Mouse (Mus musculus) myocyte (in vitro differentiated cells): Measurements from ENCODE around the gene Ankrd6.

Source experiments
- CEBPB ChIP-seq: IDR thresholded peaks from 2 replicates; pipeline ENCODE4 v1.6.1; 2011; ENCODE audit warnings: mild to moderate bottlenecking, moderate library complexity; ENCODE audit not compliant: poor library complexity, insufficient read depth, severe bottlenecking
- E2F4 ChIP-seq: IDR thresholded peaks from one replicate; pipeline ENCODE4 v1.6.1; 2011; ENCODE audit warnings: mild to moderate bottlenecking, control low read depth, moderate library complexity; ENCODE audit not compliant: insufficient read depth
- MAX ChIP-seq: IDR thresholded peaks from one replicate; pipeline ENCODE4 v1.6.1; 2011; ENCODE audit warnings: low read depth, mild to moderate bottlenecking, control low read depth
- MYOG ChIP-seq, 3 experiments: IDR thresholded peaks; one replicate each; pipeline ENCODE4 v1.6.1; 2011; ENCODE audit warnings: control low read depth in 2 of 3, low read depth in 2 of 3, mild to moderate bottlenecking in 2 of 3; ENCODE audit not compliant: insufficient read length in 2 of 3, control insufficient read depth in 1 of 3, insufficient read depth in 1 of 3
- POLR2A ChIP-seq: IDR thresholded peaks from one replicate; pipeline ENCODE4 v1.6.1; 2011; ENCODE audit warnings: low read depth, mild to moderate bottlenecking, control low read depth, moderate library complexity; ENCODE audit not compliant: insufficient read length
- SRF ChIP-seq: IDR thresholded peaks from one replicate; pipeline ENCODE4 v1.6.1; 2011; ENCODE audit warnings: low read depth; ENCODE audit not compliant: control insufficient read depth, insufficient read length
- TCF12 ChIP-seq: IDR thresholded peaks from one replicate; pipeline ENCODE4 v1.6.1; 2011; ENCODE audit warnings: mild to moderate bottlenecking, control low read depth; ENCODE audit not compliant: poor library complexity, insufficient read depth, severe bottlenecking
- TCF3 ChIP-seq: IDR thresholded peaks from one replicate; pipeline ENCODE4 v1.6.1; 2011; ENCODE audit warnings: low read depth, control low read depth; ENCODE audit not compliant: insufficient read length
- USF1 ChIP-seq: IDR thresholded peaks from one replicate; pipeline ENCODE4 v1.6.1; 2011; ENCODE audit warnings: low read depth, mild to moderate bottlenecking, control low read depth, moderate library complexity

DNA sequence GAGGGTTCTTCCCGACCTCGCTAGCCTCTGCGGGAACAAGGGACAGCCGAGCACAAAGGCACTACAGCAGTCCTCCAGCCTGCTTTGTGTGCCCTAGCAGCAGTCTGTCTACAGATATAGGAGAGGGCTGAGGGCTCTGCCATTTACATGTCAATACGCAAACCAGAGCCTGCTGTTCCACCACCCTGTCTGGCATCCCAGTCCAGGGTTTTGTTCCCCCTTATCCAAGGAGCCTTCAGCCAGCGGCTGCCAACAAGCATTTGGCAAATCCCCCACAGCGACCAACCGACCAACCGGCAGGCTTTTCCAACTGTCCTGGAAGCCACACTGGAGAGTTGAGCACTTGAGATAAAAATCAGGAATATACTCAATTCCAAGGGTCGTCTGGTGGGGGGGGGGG, 27.2 kb downstream of the Ankrd6 start:
- no peak for TF ChIP-seq MAX
- TF ChIP-seq POLR2A: no peak
- TF ChIP-seq USF1: no peak
- no peak for TF ChIP-seq TCF3
- no peak for TF ChIP-seq CEBPB
- no peak for TF ChIP-seq TCF12
- TF ChIP-seq E2F4: no peak
- no peak for TF ChIP-seq SRF
- TF ChIP-seq MYOG (IDR thresholded peaks at IDR 0.05; ENCODE audit: control insufficient read depth in 1 of 3, insufficient read depth in 1 of 3, insufficient read length in 2 of 3, low read depth in 2 of 3): no peak
